Mouse (Mus musculus) cerebellum, postnatal 14 days (tissue): ENCODE measurements at regions not wholly inside any gene's neighbourhood (a gene's known extent, or its start where the extent isn't known, plus 50 kb on each side); places are given as distances from the start of the nearest gene placed in this dataset.

ENCODE experiments used
- DNase-seq, 2 experiments: peaks; one replicate each; pipeline ENCODE4 v3.0.0; 2021; ENCODE audit warnings: mixed read lengths in 2 of 2

DNA sequence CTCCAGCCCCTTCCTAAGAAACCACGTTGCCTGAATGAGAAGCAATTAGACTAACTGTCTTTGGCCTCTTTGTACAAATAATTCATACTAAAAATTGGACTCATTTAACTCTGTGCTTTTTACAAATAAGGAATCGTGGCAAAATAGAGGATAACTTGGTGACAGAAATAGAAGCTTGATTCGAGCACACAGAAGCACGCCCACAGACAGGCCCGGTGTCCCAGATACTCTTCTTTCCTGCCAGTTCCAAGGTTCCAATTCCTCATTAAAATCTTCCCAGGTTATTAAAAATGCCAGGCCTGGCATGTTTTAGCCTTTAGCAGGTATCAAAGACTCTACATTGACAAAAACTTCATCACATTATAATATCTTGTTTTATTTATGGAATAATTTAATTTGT is 96.2 kb upstream of the Rxylt1 start:
- DNase-seq = no peak

DNA sequence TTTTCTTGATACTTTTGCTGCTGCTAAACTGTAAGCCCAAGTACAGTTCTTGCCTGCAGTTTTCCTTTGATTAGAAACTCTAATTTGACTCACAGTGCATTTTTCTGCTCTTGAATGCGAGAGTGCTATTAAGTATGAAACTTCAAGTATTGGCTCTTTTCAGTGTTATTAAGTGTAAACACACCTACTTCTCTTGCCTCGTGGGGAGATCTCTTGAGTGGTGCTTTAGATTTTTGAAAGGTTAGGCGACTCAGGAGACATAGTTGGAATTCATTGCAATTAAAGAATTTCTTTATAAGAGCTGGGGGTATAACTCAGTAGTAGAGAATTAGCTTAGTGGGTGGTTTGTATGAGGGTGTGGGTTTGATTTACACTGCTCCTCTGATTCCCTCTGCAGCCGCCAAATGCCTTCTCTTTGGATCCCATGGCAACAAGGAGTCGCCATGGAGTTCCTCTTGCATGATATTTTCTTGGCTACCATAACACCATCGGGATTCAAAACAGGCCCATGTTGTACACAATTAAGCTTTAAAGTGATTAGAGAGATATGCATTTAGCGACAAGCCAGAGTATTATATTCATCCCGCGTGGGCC is 88.1 kb upstream of the Rxylt1 start:
- DNase-seq = no peak

- DNase-seq = peak; percentile 40 to 56
These were observed 85.9 kb upstream of the Rxylt1 start for GRCm38 (mm10) chr10:122183025-122183424.

GRCm38 (mm10) chr10:122149038-122149437 is 51.9 kb upstream of the Rxylt1 start:
- no peak for DNase-seq

- DNase-seq = no peak
These were observed 51.4 kb upstream of the Rxylt1 start for GRCm38 (mm10) chr10:122148609-122149008.
